Mouse (Mus musculus): ENCODE measurements around the gene Slc1a1. TPM values are rescaled to one million over a fixed set of nuclear protein-coding genes. Genes with fewer than 3 reads are reported as not detected.

Gene Slc1a1
- polyA plus RNA-seq, 1 experiment from 2014 or later, result 2.6 TPM

DNA sequence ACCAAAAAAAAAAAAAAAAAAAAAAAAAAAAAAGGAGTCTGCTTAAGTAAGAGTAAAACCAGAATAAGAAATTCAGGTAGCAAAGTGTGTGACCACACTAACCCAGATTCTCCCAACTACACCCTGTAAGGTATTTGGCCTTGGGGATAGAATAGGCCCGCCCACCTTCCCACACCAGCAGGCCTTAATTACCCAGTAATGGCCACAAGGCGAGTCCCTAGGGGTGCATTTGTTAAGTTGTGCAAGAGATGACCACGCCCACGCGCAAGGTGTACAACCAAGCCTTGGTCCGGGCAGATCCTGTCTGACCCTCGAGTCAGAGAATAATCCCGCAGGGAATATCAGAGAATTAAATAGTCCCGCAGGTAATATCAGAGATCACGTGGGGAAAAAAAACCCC lies 461 bp upstream of the Slc1a1 start:
- ATAC-seq (ENCODE audit: insufficient number of reproducible peaks, insufficient read depth, low FRiP score, low read depth), result no peak
- Histone ChIP-seq H3K27ac (replicated peaks in 1 of 2; ENCODE audit: control insufficient read depth in 1 of 2, insufficient read depth in 1 of 2, low read depth in 2 of 2, low read length in 2 of 2) (no peak overlapping the region), H3K27me3 (ENCODE audit: control insufficient read depth, insufficient read depth, low read length) (peaks cover 25% of the 10 kb centered on the region), H3K4me1 (ENCODE audit: control insufficient read depth in 2 of 2, insufficient read depth in 2 of 2, low read length in 2 of 2) (peaks cover 0 to 9% of the 10 kb centered on the region in 2 experiments; a peak in 2 of 4 replicates), H3K4me2 (ENCODE audit: low read length) (peak overlapping the region; percentile 97), H3K36me3 (ENCODE audit: control insufficient read depth, insufficient read depth, low read length) (no peaks in the 10 kb centered on the region), H3K4me3 (ENCODE audit: control insufficient read depth in 1 of 2, insufficient read depth in 1 of 2, low read depth in 1 of 2, low read length in 2 of 2) (peak overlapping the region; percentile 57 to 63), H3K9ac (ENCODE audit: low read length) (peak overlapping the region; percentile 65; the same call in 1 of the 2 replicates), H3K9me3 (ENCODE audit: control insufficient read depth, low read length) (no peaks in the 10 kb centered on the region)
- 9% methylated on average over 10 of the region's 10 CpGs for WGBS

DNA sequence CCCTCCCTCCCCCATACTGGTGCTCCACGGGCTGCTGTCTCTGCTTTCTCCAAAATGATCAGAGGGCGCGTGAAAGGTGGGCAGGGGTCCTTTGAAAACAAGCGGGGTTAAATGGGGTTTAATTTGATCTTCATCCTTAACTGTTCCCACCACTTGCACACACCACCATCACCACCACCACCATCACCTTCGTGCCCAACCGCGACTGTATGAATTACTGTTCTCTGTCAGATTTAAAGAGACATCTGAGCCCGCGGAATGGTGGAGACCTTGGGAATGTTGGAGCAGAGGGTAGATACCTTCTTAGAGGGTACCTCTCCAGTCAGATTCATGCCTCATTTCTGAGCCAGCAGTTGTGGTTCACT lies 633 bp downstream of the Slc1a1 start:
- 12% methylated on average over 9 of the region's 9 CpGs for WGBS
- H3K36me3 ChIP-seq (ENCODE audit: control insufficient read depth, insufficient read depth, low read length), result no peaks in the 10 kb centered on the region
- no peak overlapping the region for H3K27ac ChIP-seq (replicated peaks in 1 of 2; ENCODE audit: control insufficient read depth in 1 of 2, insufficient read depth in 1 of 2, low read depth in 2 of 2, low read length in 2 of 2)
- H3K4me1 ChIP-seq (ENCODE audit: control insufficient read depth in 2 of 2, insufficient read depth in 2 of 2, low read length in 2 of 2), result peaks cover 6 to 11% of the 10 kb centered on the region in 2 experiments; a peak in 2 of 4 replicates
- H3K4me2 ChIP-seq (ENCODE audit: low read length), result peak overlapping the region; percentile 97
- peaks cover 25% of the 10 kb centered on the region for H3K27me3 ChIP-seq (ENCODE audit: control insufficient read depth, insufficient read depth, low read length)
- H3K9ac ChIP-seq (ENCODE audit: low read length), result peak overlapping the region; percentile 65
- H3K4me3 ChIP-seq (ENCODE audit: control insufficient read depth in 1 of 2, insufficient read depth in 1 of 2, low read depth in 1 of 2, low read length in 2 of 2), result peak overlapping the region; percentile 57 to 63
- ATAC-seq (ENCODE audit: insufficient number of reproducible peaks, insufficient read depth, low FRiP score, low read depth), result no peak
- H3K9me3 ChIP-seq (ENCODE audit: control insufficient read depth, low read length), result no peaks in the 10 kb centered on the region

- H3K27me3 ChIP-seq (ENCODE audit: control insufficient read depth, insufficient read depth, low read length), result peaks cover 25% of the 10 kb centered on the region
- no peak overlapping the region for H3K4me2 ChIP-seq (ENCODE audit: low read length)
- H3K4me1 ChIP-seq (ENCODE audit: control insufficient read depth in 2 of 2, insufficient read depth in 2 of 2, low read length in 2 of 2), result peaks cover 6 to 11% of the 10 kb centered on the region in 2 experiments; a peak in 2 of 4 replicates
- no peak for ATAC-seq (ENCODE audit: insufficient number of reproducible peaks, insufficient read depth, low FRiP score, low read depth)
- H3K4me3 ChIP-seq (ENCODE audit: control insufficient read depth in 1 of 2, insufficient read depth in 1 of 2, low read depth in 1 of 2, low read length in 2 of 2), result no peak overlapping the region
- H3K27ac ChIP-seq (replicated peaks in 1 of 2; ENCODE audit: control insufficient read depth in 1 of 2, insufficient read depth in 1 of 2, low read depth in 2 of 2, low read length in 2 of 2), result no peak overlapping the region
- H3K36me3 ChIP-seq (ENCODE audit: control insufficient read depth, insufficient read depth, low read length), result no peaks in the 10 kb centered on the region
- H3K9me3 ChIP-seq (ENCODE audit: control insufficient read depth, low read length), result no peaks in the 10 kb centered on the region
- no peak overlapping the region for H3K9ac ChIP-seq (ENCODE audit: low read length)
- WGBS, result 57% methylated on average over 3 of the region's 3 CpGs
Observed at GRCm38 (mm10) chr19:28836116-28836515, 1.3 kb downstream of the Slc1a1 start.

- H3K27me3 ChIP-seq (ENCODE audit: control insufficient read depth, insufficient read depth, low read length), result peaks cover 25% of the 10 kb centered on the region
- H3K9ac ChIP-seq (ENCODE audit: low read length), result no peak overlapping the region
- H3K9me3 ChIP-seq (ENCODE audit: control insufficient read depth, low read length), result no peaks in the 10 kb centered on the region
- no peak overlapping the region for H3K27ac ChIP-seq (replicated peaks in 1 of 2; ENCODE audit: control insufficient read depth in 1 of 2, insufficient read depth in 1 of 2, low read depth in 2 of 2, low read length in 2 of 2)
- H3K4me2 ChIP-seq (ENCODE audit: low read length), result no peak overlapping the region
- H3K36me3 ChIP-seq (ENCODE audit: control insufficient read depth, insufficient read depth, low read length), result no peaks in the 10 kb centered on the region
- peaks cover 6 to 11% of the 10 kb centered on the region in 2 experiments; a peak in 2 of 4 replicates for H3K4me1 ChIP-seq (ENCODE audit: control insufficient read depth in 2 of 2, insufficient read depth in 2 of 2, low read length in 2 of 2)
- no peak for ATAC-seq (ENCODE audit: insufficient number of reproducible peaks, insufficient read depth, low FRiP score, low read depth)
- no peak overlapping the region for H3K4me3 ChIP-seq (ENCODE audit: control insufficient read depth in 1 of 2, insufficient read depth in 1 of 2, low read depth in 1 of 2, low read length in 2 of 2)
- WGBS, result 75% methylated on average over 11 of the region's 11 CpGs
Observed at GRCm38 (mm10) chr19:28836651-28837410, 2.0 kb downstream of the Slc1a1 start.

- Histone ChIP-seq H3K4me2 (ENCODE audit: low read length) (no peak overlapping the region), H3K9me3 (ENCODE audit: control insufficient read depth, low read length) (no peaks in the 10 kb centered on the region), H3K27ac (replicated peaks in 1 of 2; ENCODE audit: control insufficient read depth in 1 of 2, insufficient read depth in 1 of 2, low read depth in 2 of 2, low read length in 2 of 2) (no peak overlapping the region), H3K27me3 (ENCODE audit: control insufficient read depth, insufficient read depth, low read length) (peaks cover 25% of the 10 kb centered on the region), H3K9ac (ENCODE audit: low read length) (no peak overlapping the region), H3K36me3 (ENCODE audit: control insufficient read depth, insufficient read depth, low read length) (no peaks in the 10 kb centered on the region), H3K4me1 (ENCODE audit: control insufficient read depth in 2 of 2, insufficient read depth in 2 of 2, low read length in 2 of 2) (peaks cover 6 to 11% of the 10 kb centered on the region in 2 experiments; a peak in 2 of 4 replicates), H3K4me3 (ENCODE audit: control insufficient read depth in 1 of 2, insufficient read depth in 1 of 2, low read depth in 1 of 2, low read length in 2 of 2) (no peak overlapping the region)
- WGBS, result 73% methylated on average over 2 of the region's 2 CpGs
- ATAC-seq (ENCODE audit: insufficient number of reproducible peaks, insufficient read depth, low FRiP score, low read depth), result no peak
Observed at GRCm38 (mm10) chr19:28838796-28839195, 3.9 kb downstream of the Slc1a1 start.

- H3K27ac ChIP-seq (replicated peaks in 1 of 2; ENCODE audit: control insufficient read depth in 1 of 2, insufficient read depth in 1 of 2, low read depth in 2 of 2, low read length in 2 of 2), result no peak overlapping the region
- no peak overlapping the region for H3K4me2 ChIP-seq (ENCODE audit: low read length)
- peaks cover 2 to 4% of the 10 kb centered on the region in 2 experiments; a peak in 2 of 4 replicates for H3K4me1 ChIP-seq (ENCODE audit: control insufficient read depth in 2 of 2, insufficient read depth in 2 of 2, low read length in 2 of 2)
- 46% methylated on average over 8 of the region's 8 CpGs for WGBS
- no peaks in the 10 kb centered on the region for H3K36me3 ChIP-seq (ENCODE audit: control insufficient read depth, insufficient read depth, low read length)
- H3K27me3 ChIP-seq (ENCODE audit: control insufficient read depth, insufficient read depth, low read length), result no peaks in the 10 kb centered on the region
- no peak overlapping the region for H3K4me3 ChIP-seq (ENCODE audit: control insufficient read depth in 1 of 2, insufficient read depth in 1 of 2, low read depth in 1 of 2, low read length in 2 of 2)
- no peak for ATAC-seq (ENCODE audit: insufficient number of reproducible peaks, insufficient read depth, low FRiP score, low read depth)
- H3K9ac ChIP-seq (ENCODE audit: low read length), result no peak overlapping the region
- no peaks in the 10 kb centered on the region for H3K9me3 ChIP-seq (ENCODE audit: control insufficient read depth, low read length)
Observed at GRCm38 (mm10) chr19:28844946-28845710, 10.3 kb downstream of the Slc1a1 start.

- no peak for ATAC-seq (ENCODE audit: insufficient number of reproducible peaks, insufficient read depth, low FRiP score, low read depth)
- Histone ChIP-seq H3K9ac (ENCODE audit: low read length) (no peak overlapping the region), H3K27me3 (ENCODE audit: control insufficient read depth, insufficient read depth, low read length) (no peaks in the 10 kb centered on the region), H3K4me1 (ENCODE audit: control insufficient read depth in 2 of 2, insufficient read depth in 2 of 2, low read length in 2 of 2) (peaks cover 0 to under 1% of the 10 kb centered on the region in 2 experiments; a peak in 1 of 4 replicates), H3K4me2 (ENCODE audit: low read length) (no peak overlapping the region), H3K36me3 (ENCODE audit: control insufficient read depth, insufficient read depth, low read length) (no peaks in the 10 kb centered on the region), H3K27ac (replicated peaks in 1 of 2; ENCODE audit: control insufficient read depth in 1 of 2, insufficient read depth in 1 of 2, low read depth in 2 of 2, low read length in 2 of 2) (no peak overlapping the region), H3K4me3 (ENCODE audit: control insufficient read depth in 1 of 2, insufficient read depth in 1 of 2, low read depth in 1 of 2, low read length in 2 of 2) (no peak overlapping the region), H3K9me3 (ENCODE audit: control insufficient read depth, low read length) (no peaks in the 10 kb centered on the region)
- WGBS, result 77% methylated on average over 3 of the region's 3 CpGs
Observed at GRCm38 (mm10) chr19:28850510-28850909, 15.7 kb downstream of the Slc1a1 start.

All from heart, embryonic 14.5 days (tissue).